Mouse (Mus musculus): Measurements from ENCODE around the gene Apc2.

DNA sequence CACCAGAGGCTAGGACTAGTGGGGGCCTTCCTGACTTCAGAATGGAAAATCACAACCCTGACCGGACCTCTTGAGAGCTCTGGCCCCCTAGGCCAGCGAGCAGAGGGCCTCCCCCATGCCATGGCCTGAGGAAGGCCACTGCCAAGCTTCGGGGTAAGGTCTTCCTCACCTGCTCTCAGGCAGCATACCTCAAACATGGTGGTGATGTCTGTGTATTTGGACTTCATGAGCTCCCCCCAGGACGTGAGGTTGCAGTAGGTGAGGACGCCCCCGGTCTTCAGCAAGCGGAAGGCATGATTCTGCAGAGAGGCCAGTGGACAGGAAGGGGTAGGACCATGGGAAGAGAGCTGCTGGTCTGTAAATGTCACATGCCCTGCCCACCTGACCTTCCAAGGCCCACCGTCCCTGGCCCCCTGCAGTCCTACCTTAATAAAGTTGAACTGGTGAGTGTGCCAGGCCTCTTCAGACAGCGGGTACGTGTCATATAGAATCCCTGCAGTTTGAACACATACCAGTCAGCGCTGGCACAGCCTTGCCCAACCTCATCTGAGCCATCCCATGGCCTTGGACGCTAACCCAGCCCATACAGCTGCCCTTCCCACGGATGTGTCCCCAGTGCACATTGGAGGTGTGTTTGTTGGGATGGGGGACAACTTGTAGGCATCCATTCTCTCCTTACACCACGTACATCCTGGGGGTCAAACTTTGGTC, 36.9 kb upstream of the Apc2 start:
- TF ChIP-seq CTCF (conservative IDR thresholded peaks at IDR 0.05; ENCODE audit: low read length) (no peak), POU5F1 (IDR thresholded peaks at IDR 0.05; ENCODE audit: borderline replicate concordance, low read length) (no peak), NANOG (IDR thresholded peaks at IDR 0.05; ENCODE audit: borderline replicate concordance, low read length) (no peak)

Measured in E14TG2a.4 (cell line).